Comparison of ENCODE assay signal across 8 mouse cellular contexts in genomic region chr2:75659629-75659960, GRCm38 (mm10). TPM values are rescaled to one million over a fixed set of nuclear protein-coding genes. Genes with fewer than 3 reads are reported as not detected.
DNase-seq lines count a peak whose midpoint lies in the region; ATAC-seq lines count a peak whose summit lies in the region.

No protein-coding gene starts in this region.

- H3K36me3 ChIP-seq in intestine, embryonic 16.5 days (ENCODE audit: control insufficient read depth, insufficient read depth, low read length), result no peaks in the 10 kb centered on the region
- peaks cover 39% of the 10 kb centered on the region for H3K36me3 ChIP-seq in midbrain, embryonic 10.5 days

- no peaks in the 10 kb centered on the region for H3K9me3 ChIP-seq in intestine, embryonic 16.5 days (ENCODE audit: control insufficient read depth, low read length)
- no peaks in the 10 kb centered on the region for H3K9me3 ChIP-seq in midbrain, embryonic 10.5 days (replicated peaks)

- peak; percentile 79 for ATAC-seq in intestine, embryonic 16.5 days

- no peaks in the 10 kb centered on the region for H3K27me3 ChIP-seq in intestine, embryonic 16.5 days (replicated peaks; ENCODE audit: control insufficient read depth, insufficient read depth, low read length)
- no peaks in the 10 kb centered on the region for H3K27me3 ChIP-seq in midbrain, embryonic 10.5 days (ENCODE audit: low read depth, poor library complexity, severe bottlenecking)

- H3K9ac ChIP-seq in intestine, embryonic 16.5 days (ENCODE audit: low read depth, low read length), result peak overlapping the region; percentile 98

- peak; percentile 96 for DNase-seq in adrenal gland, adult 2 months
- peak; percentile 67 for DNase-seq in embryo, embryonic 11.5 days (ENCODE audit: low read depth, low spot score)
- peak; percentile 88 to 95 for DNase-seq in gastrocnemius, postnatal 36 days
- peak; percentile 93 for DNase-seq in left cerebral cortex, postnatal 36 days (ENCODE audit: low spot score in 2 of 2)
- DNase-seq in midbrain, embryonic 10.5 days (ENCODE audit: low spot score), result peak; percentile 91
- peak; percentile 85 for DNase-seq in right cerebral cortex, postnatal 36 days (ENCODE audit: low spot score in 2 of 2)
- DNase-seq in urinary bladder, postnatal 4 days (ENCODE audit: low spot score in 2 of 2), result peak; percentile 88 to 95

- intact Hi-C loops in gastrocnemius, postnatal 36 days (cut with DNase I), result loop anchor here (1.0 to 5.0 kb wide), 2 partner anchors 45 to 47 kb away; partner anchors contain the start of gene Nfe2l2
- intact Hi-C loops in left cerebral cortex, postnatal 36 days (cut with DNase I), result loop anchor here (2.0 to 5.0 kb wide), 2 partner anchors 43 to 51 kb away; partner anchors contain the start of gene Nfe2l2

- WGBS in intestine, embryonic 16.5 days, result 0% methylated on average over 47 of the region's 47 CpGs
- WGBS in midbrain, embryonic 10.5 days, result 0% methylated on average over 47 of the region's 47 CpGs

- H3K27ac ChIP-seq in intestine, embryonic 16.5 days (ENCODE audit: low read length), result peak overlapping the region; percentile 99
- peak overlapping the region; percentile 100 for H3K27ac ChIP-seq in midbrain, embryonic 10.5 days (replicated peaks)

- peak overlapping the region; percentile 82; the same call in 1 of the 2 replicates for H3K4me2 ChIP-seq in intestine, embryonic 16.5 days (ENCODE audit: low read depth, low read length)

- peaks cover 20% of the 10 kb centered on the region; the same call in 1 of the 2 replicates for H3K4me1 ChIP-seq in intestine, embryonic 16.5 days (ENCODE audit: control insufficient read depth, insufficient read depth, low read length)
- peaks cover 21% of the 10 kb centered on the region for H3K4me1 ChIP-seq in midbrain, embryonic 10.5 days

- H3K4me3 ChIP-seq in intestine, embryonic 16.5 days (ENCODE audit: low read length), result peak overlapping the region; percentile 91
- H3K4me3 ChIP-seq in midbrain, embryonic 10.5 days, result peak overlapping the region; percentile 98

RNA-seq across cellular contexts. Expression of gene Hnrnpa3, which starts 0.5 kb away (rescaled TPM):
- 100 to 1,000 TPM; 311 to 403 TPM for total RNA-seq in adrenal gland, adult 2 months (2021)
- 3.7 and 3.8 TPM in 2 replicates for polyA plus RNA-seq in adrenal gland, adult 2 months (2012; rRNA removed)
- 100 to 1,000 TPM in 1 of 2 experiments, 10 to 100 TPM in 1; 96.6 to 134 TPM for total RNA-seq in gastrocnemius, postnatal 36 days (2021)
- polyA plus RNA-seq in intestine, embryonic 16.5 days (2015; fragmentation: Nextera tagmentation; extraction: Ambion mirVana), result 215 and 254 TPM in 2 replicates
- total RNA-seq in left cerebral cortex, postnatal 36 days (2021), result 100 to 1,000 TPM; 260 to 274 TPM
- 337 and 348 TPM in 2 replicates for polyA plus RNA-seq in midbrain, embryonic 10.5 days (2016; fragmentation: Nextera tagmentation; extraction: Ambion mirVana)

RNA-seq across cellular contexts. Expression of gene Nfe2l2, which starts 44.8 kb away (rescaled TPM):
- total RNA-seq in adrenal gland, adult 2 months (2021), result 100 to 1,000 TPM in 1 of 2 experiments, 10 to 100 TPM in 1; 84.3 to 124 TPM
- 36.3 and 42.9 TPM in 2 replicates for polyA plus RNA-seq in adrenal gland, adult 2 months (2012; rRNA removed)
- 10 to 100 TPM; 33.2 to 40.3 TPM for total RNA-seq in gastrocnemius, postnatal 36 days (2021)
- 112 and 115 TPM in 2 replicates for polyA plus RNA-seq in intestine, embryonic 16.5 days (2015; fragmentation: Nextera tagmentation; extraction: Ambion mirVana)
- total RNA-seq in left cerebral cortex, postnatal 36 days (2021), result 10 to 100 TPM; 11.7 to 12.3 TPM
- polyA plus RNA-seq in midbrain, embryonic 10.5 days (2016; fragmentation: Nextera tagmentation; extraction: Ambion mirVana), result 25.8 and 27.7 TPM in 2 replicates

Comparison
In these comparisons a context has a peak if more than half of its experiments do, and no peak if none do; other contexts are left out.
1. Peak in every context shown above with its lines: DNase-seq, ATAC-seq, H3K4me3 ChIP-seq and H3K27ac ChIP-seq.